Mouse (Mus musculus) stomach, embryonic 16.5 days (tissue): ENCODE data around the gene Zfp882. TPM values are rescaled to one million over a fixed set of nuclear protein-coding genes. Genes with fewer than 3 reads are reported as not detected.
"Not testable (repeated sequence)": the region's sequence is repeated elsewhere in the genome, so short reads cannot be mapped to it uniquely, and the experiment has no call there.

Experiments used
- ATAC-seq: fragments of 200-750 bp; cut with Nextera tagmentation; 2 replicates; pipeline ENCODE4 v1.8.0; 2017; ENCODE audit warnings: moderate number of reproducible peaks, moderate TSS enrichment; ENCODE audit not compliant: insufficient read depth, low FRiP score
- H3K27ac ChIP-seq: fragments of 300-500 bp; sonication (generic); 2 replicates; pipeline ENCODE4 v1.5.1; 2014; ENCODE audit warnings: low read length
- H3K27me3 ChIP-seq: fragments of 300-500 bp; sonication (generic); 2 replicates; pipeline ENCODE4 v1.6.1; 2014; ENCODE audit warnings: low read length, control low read depth, mixed read lengths; ENCODE audit not compliant: control insufficient read depth, insufficient read depth
- H3K36me3 ChIP-seq: fragments of 300-500 bp; sonication (generic); 2 replicates; pipeline ENCODE4 v1.6.1; 2014; ENCODE audit warnings: low read length; ENCODE audit not compliant: control insufficient read depth, insufficient read depth
- H3K4me1 ChIP-seq: fragments of 300-500 bp; sonication (generic); 2 replicates; pipeline ENCODE4 v1.6.1; 2014; ENCODE audit warnings: low read length, control low read depth, mixed read lengths; ENCODE audit not compliant: control insufficient read depth, insufficient read depth
- H3K4me2 ChIP-seq: fragments of 300-500 bp; sonication (generic); 2 replicates; pipeline ENCODE4 v1.6.1; 2014; ENCODE audit warnings: low read depth, low read length, mixed read lengths
- H3K4me3 ChIP-seq: fragments of 300-500 bp; sonication (generic); replicated peaks from 2 replicates; pipeline ENCODE4 v1.5.1; 2014; ENCODE audit warnings: mild to moderate bottlenecking, low read length
- H3K9ac ChIP-seq: fragments of 300-500 bp; sonication (generic); 2 replicates; pipeline ENCODE4 v1.6.1; 2014; ENCODE audit warnings: low read length
- H3K9me3 ChIP-seq: fragments of 300-500 bp; sonication (generic); replicated peaks from 2 replicates; pipeline ENCODE4 v1.6.1; 2016; ENCODE audit warnings: low read length, control low read depth; ENCODE audit not compliant: control insufficient read depth
- WGBS: fragments of 180-500 bp; shearing (Covaris S2); extraction: QIAGEN DNeasy Blood & Tissue Kit; methylation state at CpG from one replicate; pipeline ENCODE4 v1.1.7; 2014; 5-methylcytosine and 5-hydroxymethylcytosine counted together
- polyA plus RNA-seq: library from polyadenylated mRNA; unstranded; fragments of >200 nt; fragmentation: Nextera tagmentation; extraction: Ambion mirVana; gene quantifications from 2 replicates; pipeline ENCODE4 v1.2.1, GENCODE M21; 2015

Gene Zfp882
- 3.6 and 4.5 TPM in 2 replicates for polyA plus RNA-seq

- peaks cover 7% of the 10 kb centered on the region; the same call in 1 of the 2 replicates for H3K4me1 ChIP-seq
- peak; percentile 94 for ATAC-seq
- H3K9me3 ChIP-seq, result 0 out of 2 replicates have a peak, but pooled peaks cover 4% of the 10 kb centered on the region
- H3K27me3 ChIP-seq, result no peaks in the 10 kb centered on the region
- H3K36me3 ChIP-seq, result no peaks in the 10 kb centered on the region
- H3K4me2 ChIP-seq, result peak within 1 kb of the TSS; percentile 76
- H3K9ac ChIP-seq, result peak within 1 kb of the TSS; percentile 84
- H3K27ac ChIP-seq, result peak within 1 kb of the TSS; percentile 95
- WGBS, result 5% methylated on average over 47 of the region's 47 CpGs
- H3K4me3 ChIP-seq, result peak within 1 kb of the TSS; percentile 59
These were observed at the start of gene Zfp882, which contains the start of gene Zfp617 for GRCm38 (mm10) chr8:71908309-71909261. Zfp882 (plus strand) TSS chr8:71908608. Zfp617 (plus strand) TSS chr8:71908635.

- not testable (repeated sequence) for H3K9ac ChIP-seq, H3K27me3 ChIP-seq, H3K4me3 ChIP-seq, H3K9me3 ChIP-seq, H3K4me2 ChIP-seq, H3K36me3 ChIP-seq, H3K4me1 ChIP-seq, ATAC-seq, H3K27ac ChIP-seq
- whole genome bisulfite sequencing, result 67% methylated on average over 1 of the region's 1 CpGs
These were observed 46.9 kb upstream of the Zfp882 start for GRCm38 (mm10) chr8:71861551-71861950.

- H3K4me3 ChIP-seq, H3K9me3 ChIP-seq, H3K9ac ChIP-seq, H3K4me1 ChIP-seq, H3K36me3 ChIP-seq, ATAC-seq, H3K27me3 ChIP-seq, H3K27ac ChIP-seq, H3K4me2 ChIP-seq: not testable (repeated sequence)
These were observed 46.4 kb upstream of the Zfp882 start for GRCm38 (mm10) chr8:71862038-71862437.

GRCm38 (mm10) chr8:71881618-71882274 is 26.7 kb upstream of the Zfp882 start, which contains the start of gene Zfp709:
Zfp709 (plus strand) TSS chr8:71882019.
- Histone ChIP-seq H3K4me2 (peak within 1 kb of the TSS; percentile 74), H3K27me3 (no peaks in the 10 kb centered on the region), H3K36me3 (peaks cover 20% of the 10 kb centered on the region), H3K27ac (peak within 1 kb of the TSS; percentile 49), H3K4me1 (peaks cover 3% of the 10 kb centered on the region; the same call in 1 of the 2 replicates), H3K9ac (peak within 1 kb of the TSS; percentile 80), H3K9me3 (peaks cover 16% of the 10 kb centered on the region), H3K4me3 (peak within 1 kb of the TSS; percentile 54)
- 3% methylated on average over 45 of the region's 45 CpGs for WGBS
- ATAC-seq, result peak; percentile 93

- H3K27me3 ChIP-seq, H3K4me2 ChIP-seq, H3K27ac ChIP-seq, H3K9me3 ChIP-seq, H3K4me3 ChIP-seq, H3K4me1 ChIP-seq, H3K9ac ChIP-seq, ATAC-seq, H3K36me3 ChIP-seq: not testable (repeated sequence)
- 51% methylated on average over 11 of the region's 11 CpGs for WGBS
These were observed 7.7 kb upstream of the Zfp882 start for GRCm38 (mm10) chr8:71900666-71901065.

GRCm38 (mm10) chr8:71903084-71903483 is 5.3 kb upstream of the Zfp882 start:
- H3K4me2 ChIP-seq, ATAC-seq, H3K9ac ChIP-seq, H3K4me3 ChIP-seq, H3K36me3 ChIP-seq, H3K9me3 ChIP-seq, H3K27me3 ChIP-seq, H3K27ac ChIP-seq, H3K4me1 ChIP-seq: not testable (repeated sequence)
- 52% methylated on average over 1 of the region's 1 CpGs for WGBS

GRCm38 (mm10) chr8:71906809-71907208 is 1.6 kb upstream of the Zfp882 start:
- Histone ChIP-seq H3K36me3 (no peaks in the 10 kb centered on the region), H3K9me3 (0 out of 2 replicates have a peak, but pooled peaks cover 4% of the 10 kb centered on the region), H3K4me2 (no peak overlapping the region), H3K9ac (no peak overlapping the region), H3K4me3 (no peak overlapping the region), H3K27me3 (no peaks in the 10 kb centered on the region), H3K4me1 (peaks cover 7% of the 10 kb centered on the region; the same call in 1 of the 2 replicates), H3K27ac (no peak overlapping the region)
- ATAC-seq, result no peak
- 96% methylated on average over 1 of the region's 1 CpGs for WGBS

GRCm38 (mm10) chr8:71907798-71908257 is 580 bp upstream of the Zfp882 start:
- Histone ChIP-seq H3K9me3 (0 out of 2 replicates have a peak, but pooled peaks cover 4% of the 10 kb centered on the region), H3K27me3 (no peaks in the 10 kb centered on the region), H3K4me3 (peak overlapping the region; percentile 59), H3K36me3 (no peaks in the 10 kb centered on the region), H3K27ac (peak overlapping the region; percentile 95), H3K4me1 (peaks cover 7% of the 10 kb centered on the region; the same call in 1 of the 2 replicates), H3K4me2 (peak overlapping the region; percentile 76), H3K9ac (peak overlapping the region; percentile 84)
- 91% methylated on average over 5 of the region's 5 CpGs for WGBS
- ATAC-seq, result no peak
